Mouse (Mus musculus): Measurements from ENCODE around the gene Rtkn2.

DNA sequence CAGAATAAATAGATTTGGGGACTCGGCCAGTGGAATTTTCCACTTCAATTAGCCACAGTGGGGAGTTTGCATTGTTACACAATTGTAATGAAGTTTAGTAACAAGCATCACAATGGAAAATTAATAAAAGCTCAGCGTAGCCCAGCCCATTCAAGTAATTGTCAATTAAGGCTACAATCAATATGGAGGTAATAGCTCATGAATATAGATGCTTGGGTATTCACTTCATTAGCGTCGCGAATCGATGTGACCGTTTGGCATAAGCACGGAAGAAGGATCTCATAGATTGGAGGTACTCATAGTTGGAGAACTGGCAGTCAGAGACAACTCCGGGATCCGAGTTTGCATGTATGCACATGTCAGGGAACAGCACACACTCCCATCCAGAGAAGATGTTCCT, 85.2 kb downstream of the Rtkn2 start:
- no peak for TF ChIP-seq CTCF (conservative IDR thresholded peaks at IDR 0.05; ENCODE audit: insufficient read depth, insufficient read length, low read depth, low read length)
- TF ChIP-seq POLR2A (IDR thresholded peaks at IDR 0.05; ENCODE audit: low read depth, low read length), result no peak

Data from kidney, adult 2 months (tissue).